Mouse (Mus musculus) megakaryocyte, embryonic 14.5 days (primary cell): ENCODE results near the gene Ak9.

ENCODE experiments used
- FLI1 ChIP-seq: IDR thresholded peaks from 2 replicates; pipeline ENCODE4 v1.6.1; 2012; ENCODE audit warnings: low read length, inconsistent platforms, mixed read lengths
- GATA1 ChIP-seq: IDR thresholded peaks from 3 replicates; pipeline ENCODE4 v1.6.1; 2012; ENCODE audit warnings: mixed read lengths, low read length, inconsistent platforms, borderline replicate concordance

GRCm38 (mm10) chr10:41451656-41452055 is 147.9 kb downstream of the Ak9 start:
- TF ChIP-seq GATA1 (no peak), FLI1 (no peak)
